In genomic region chr11:44323314-44323713, GRCm38 (mm10) we compare ENCODE assay signal across 10 mouse cellular contexts.
DNase-seq lines count a peak whose midpoint lies in the region; ATAC-seq and TF ChIP-seq lines count a peak whose summit lies in the region.
"Had no signal": no experiment of that assay in that cellular context is flagged by ENCODE, and none has a peak within 500 bp of the region (broad histone marks: within the 10 kb centered on the region; RNA-seq: fewer than 3 reads in every experiment).

No protein-coding gene starts in this region.

- POLR2A ChIA-PET in Patski (lab: Charles Lee), result no interaction called here

- peaks cover 3% of the 10 kb centered on the region; the same call in 1 of the 2 replicates for H3K9me3 ChIP-seq in liver, postnatal 0 days (ENCODE audit: low read length)
- H3K9me3 ChIP-seq in midbrain, embryonic 13.5 days, result no peaks in the 10 kb centered on the region
- H3K9me3 ChIP-seq: hindbrain, embryonic 12.5 days; midbrain, embryonic 12.5 days had no signal

- H3K27me3 ChIP-seq in Patski, result no peaks in the 10 kb centered on the region
- H3K27me3 ChIP-seq in liver, postnatal 0 days (ENCODE audit: insufficient read depth, low read length), result no peaks in the 10 kb centered on the region
- H3K27me3 ChIP-seq in midbrain, embryonic 13.5 days, result no peaks in the 10 kb centered on the region
- H3K27me3 ChIP-seq: hindbrain, embryonic 12.5 days; midbrain, embryonic 12.5 days had no signal

- peak; percentile 95 for ATAC-seq in Patski
- ATAC-seq in liver, postnatal 0 days, result no peak
- ATAC-seq in midbrain, embryonic 13.5 days, result no peak

- no peaks in the 10 kb centered on the region for H3K4me1 ChIP-seq in liver, postnatal 0 days (ENCODE audit: insufficient read depth)
- no peaks in the 10 kb centered on the region for H3K4me1 ChIP-seq in midbrain, embryonic 13.5 days (replicated peaks)
- H3K4me1 ChIP-seq: hindbrain, embryonic 12.5 days; midbrain, embryonic 12.5 days had no signal

- CTCF ChIA-PET in Patski (lab: Charles Lee), result interaction anchor here (1.3 kb wide), 1 partner anchor 488 kb away, joined by 3 read pairs; no protein-coding TSS in a partner anchor

- no peak overlapping the region for H3K4me3 ChIP-seq in liver, postnatal 0 days (ENCODE audit: low read depth, low read length)
- no peak overlapping the region for H3K4me3 ChIP-seq in midbrain, embryonic 13.5 days (replicated peaks)
- H3K4me3 ChIP-seq: hindbrain, embryonic 12.5 days; midbrain, embryonic 12.5 days had no signal

- H3K9ac ChIP-seq in liver, postnatal 0 days (replicated peaks), result no peak overlapping the region
- H3K9ac ChIP-seq in midbrain, embryonic 13.5 days (replicated peaks), result no peak overlapping the region
- H3K9ac ChIP-seq: hindbrain, embryonic 12.5 days; midbrain, embryonic 12.5 days had no signal

- WGBS in liver, postnatal 0 days (ENCODE audit: insufficient replicate concordance), result 50% methylated on average over 2 of the region's 2 CpGs
- 77% methylated on average over 2 of the region's 2 CpGs for WGBS in midbrain, embryonic 13.5 days

- TF ChIP-seq EP300 in liver, postnatal 0 days (IDR thresholded peaks at IDR 0.05; ENCODE audit: low read depth), result no peak

- in situ Hi-C loops in Patski (cut with MboI; ENCODE audit: low pct_unique_long_range_greater_than_20kb), result loop anchor here (5.0 to 10.0 kb wide), 2 partner anchors 399 to 491 kb away; no protein-coding TSS in a partner anchor

- no peak overlapping the region for H3K27ac ChIP-seq in liver, postnatal 0 days (ENCODE audit: low read depth)
- no peak overlapping the region for H3K27ac ChIP-seq in midbrain, embryonic 13.5 days
- H3K27ac ChIP-seq: hindbrain, embryonic 12.5 days; midbrain, embryonic 12.5 days had no signal

- no peaks in the 10 kb centered on the region for H3K36me3 ChIP-seq in liver, postnatal 0 days (replicated peaks; ENCODE audit: insufficient read depth, low read length)
- H3K36me3 ChIP-seq in midbrain, embryonic 13.5 days, result no peaks in the 10 kb centered on the region
- H3K36me3 ChIP-seq: hindbrain, embryonic 12.5 days; midbrain, embryonic 12.5 days had no signal

- peak; percentile 30 for DNase-seq in layer of hippocampus, adult 11-12 months (ENCODE audit: low spot score)
- DNase-seq in layer of hippocampus, postnatal 36 days, result no peak
- peak; percentile 80 for DNase-seq in Patski (ENCODE audit: low read depth, low spot score)
- DNase-seq in heart, adult 8-10 months (ENCODE audit: low spot score), result peak; percentile 71
- DNase-seq in lung, postnatal 10 days, result peak; percentile 56
- DNase-seq in natural killer cell, adult 2 months (ENCODE audit: low spot score in 2 of 2), result no peak
- no peak for DNase-seq in liver, postnatal 0 days

- TF ChIP-seq CTCF in Patski (IDR thresholded peaks at IDR 0.05), result no peak
- no peak for TF ChIP-seq CTCF in liver, postnatal 0 days (IDR thresholded peaks at IDR 0.05; ENCODE audit: low read depth)

- H3K4me2 ChIP-seq in liver, postnatal 0 days (ENCODE audit: low read depth, low read length), result no peak overlapping the region
- no peak overlapping the region for H3K4me2 ChIP-seq in midbrain, embryonic 13.5 days (replicated peaks)
- H3K4me2 ChIP-seq: hindbrain, embryonic 12.5 days; midbrain, embryonic 12.5 days had no signal

Comparison
In these comparisons a context has a peak if more than half of its experiments do, and no peak if none do; other contexts are left out.
1. DNase-seq: peak in layer of hippocampus, adult 11-12 months (single experiment), Patski (single experiment), heart, adult 8-10 months (single experiment) and lung, postnatal 10 days (single experiment); none in layer of hippocampus, postnatal 36 days (0 of 2), natural killer cell, adult 2 months (0 of 2) and liver, postnatal 0 days (single experiment).